Mouse (Mus musculus) left cerebral cortex, adult 2 months (tissue): ENCODE measurements around the gene Nploc4. TPM values are rescaled to one million over a fixed set of nuclear protein-coding genes. Genes with fewer than 3 reads are reported as not detected.
"Not testable (repeated sequence)": the region's sequence is repeated elsewhere in the genome, so short reads cannot be mapped to it uniquely, and the experiment has no call there.

Experiments
- DNase-seq, 2 experiments: peaks; one replicate each; pipeline ENCODE4 v3.0.0; 2021 to 2022; ENCODE audit warnings: low spot score in 2 of 2, mixed read lengths in 1 of 2; ENCODE audit errors: extremely low spot score in 1 of 2
- H3K27ac ChIP-seq: fragments of 200-600 bp; 2 replicates; pipeline ENCODE4 v1.8.1; 2022
- H3K4me3 ChIP-seq: fragments of 200-600 bp; 2 replicates; pipeline ENCODE4 v1.8.1; 2022
- CTCF ChIP-seq: fragments of 200-600 bp; IDR thresholded peaks from 2 replicates; pipeline ENCODE4 v1.8.1; 2022; ENCODE audit warnings: antibody characterized with exemption, mild to moderate bottlenecking, moderate library complexity
- intact Hi-C: fragments of 180-260 bp; cut with DNase I; formaldehyde crosslinking; loops from one replicate; pipeline ENCODE4 v1.15.1; 2025
- total RNA-seq, 2 experiments: library from RNA; stranded (reverse); gene quantifications; 2 replicates each; pipeline ENCODE4 v1.2.3; 2021

The Nploc4 gene
- total RNA-seq, 2 experiments from 2014 or later, result 70.9 to 72.4 TPM

GRCm38 (mm10) chr11:120349986-120350702 lies 87.4 kb downstream of the Nploc4 start:
- intact Hi-C loops, result loop anchor here (5.0 kb wide), 2 partner anchors 38 to 113 kb away; no protein-coding TSS in a partner anchor
- H3K27ac ChIP-seq, result peak overlapping the region; percentile 100
- peak; percentile 59 to 75 for DNase-seq
- TF ChIP-seq CTCF, result no peak; the same call in 1 of the 2 replicates
- peak overlapping the region; percentile 98 for H3K4me3 ChIP-seq

GRCm38 (mm10) chr11:120349371-120349985 lies 88.0 kb downstream of the Nploc4 start:
- Histone ChIP-seq H3K27ac (peak overlapping the region; percentile 100), H3K4me3 (peak overlapping the region; percentile 98)
- TF ChIP-seq CTCF, result no peak
- peak in 1 of 2 experiments; percentile 41 for DNase-seq
- intact Hi-C loops, result loop anchor here (5.0 kb wide), 2 partner anchors 37 to 112 kb away; no protein-coding TSS in a partner anchor

GRCm38 (mm10) chr11:120348684-120349370 lies 88.7 kb downstream of the Nploc4 start:
- TF ChIP-seq CTCF, result no peak
- Histone ChIP-seq H3K27ac (peak overlapping the region; percentile 100), H3K4me3 (peak overlapping the region; percentile 98)
- intact Hi-C loops, result loop anchor here (5.0 kb wide), 2 partner anchors 37 to 112 kb away; no protein-coding TSS in a partner anchor
- DNase-seq, result peak in 1 of 2 experiments; percentile 47

GRCm38 (mm10) chr11:120347791-120348683 lies 89.5 kb downstream of the Nploc4 start, which contains the start of gene Actg1:
Gene Actg1 (minus strand): TSS chr11:120348542.
- intact Hi-C loops, result loop anchor here (5.0 kb wide), 2 partner anchors 36 to 111 kb away; no protein-coding TSS in a partner anchor

GRCm38 (mm10) chr11:120347301-120347700 lies 90.2 kb downstream of the Nploc4 start:
- peak in 1 of 2 experiments; percentile 10 for DNase-seq
- intact Hi-C loops, result loop anchor here (5.0 kb wide), 2 partner anchors 35 to 110 kb away; no protein-coding TSS in a partner anchor

More at GRCm38 (mm10) chr11:120347791-120348683, 89.5 kb downstream of the Nploc4 start, which contains the start of gene Actg1:
- DNase-seq, result peak; percentile 82 to 88
- TF ChIP-seq CTCF, result no peak
- H3K27ac ChIP-seq, result peak within 1 kb of the TSS; percentile 100
- H3K4me3 ChIP-seq, result peak within 1 kb of the TSS; percentile 98

GRCm38 (mm10) chr11:120346383-120347034 lies 91.0 kb downstream of the Nploc4 start:
- peak overlapping the region; percentile 40 for H3K4me3 ChIP-seq
- H3K27ac ChIP-seq, result not testable (repeated sequence)
- intact Hi-C loops, result loop anchor here (5.0 kb wide), 2 partner anchors 34 to 109 kb away; no protein-coding TSS in a partner anchor
- peak in 1 of 2 experiments; percentile 11 for DNase-seq

More at GRCm38 (mm10) chr11:120347301-120347700, 90.2 kb downstream of the Nploc4 start:
- no peak for TF ChIP-seq CTCF
- H3K4me3 ChIP-seq, result peak overlapping the region; percentile 98
- peak overlapping the region; percentile 60; the same call in 1 of the 2 replicates for H3K27ac ChIP-seq

GRCm38 (mm10) chr11:120345067-120345681 lies 92.3 kb downstream of the Nploc4 start:
- peak overlapping the region; percentile 28; the same call in 1 of the 2 replicates for H3K4me3 ChIP-seq
- intact Hi-C loops, result loop anchor here (5.0 kb wide), 2 partner anchors 33 to 108 kb away; no protein-coding TSS in a partner anchor
- DNase-seq, result peak in 1 of 2 experiments; percentile 7
- no peak; the same call in 1 of the 2 replicates for TF ChIP-seq CTCF
- no peak overlapping the region for H3K27ac ChIP-seq

GRCm38 (mm10) chr11:120344310-120344920 lies 93.1 kb downstream of the Nploc4 start:
- TF ChIP-seq CTCF, result no peak
- Histone ChIP-seq H3K4me3 (no peak overlapping the region), H3K27ac (no peak overlapping the region)
- DNase-seq, result no peak
- intact Hi-C loops, result no loop called here
